Mouse (Mus musculus) adipocyte (in vitro differentiated cells): ENCODE measurements around the gene Cd40lg.

Experiments used
- DNase-seq: peaks from one replicate; pipeline ENCODE4 v3.0.0-alpha.2; 2016; ENCODE audit warnings: low spot score

Cd40lg gene

GRCm38 (mm10) chrX:57263515-57263914 is 51.6 kb downstream of the Cd40lg start:
- no peak for DNase-seq
